Mouse (Mus musculus) heart, embryonic 10.5 days (tissue): ENCODE results near the gene Dscaml1. TPM values are rescaled to one million over a fixed set of nuclear protein-coding genes. Genes with fewer than 3 reads are reported as not detected.

ENCODE experiments used
- DNase-seq: peaks from one replicate; pipeline ENCODE4 v3.0.0-alpha.2; 2017; ENCODE audit warnings: low spot score
- H3K27ac ChIP-seq: fragments of 300-500 bp; sonication (generic); 2 replicates; pipeline ENCODE4 v1.5.1; 2016; ENCODE audit warnings: mild to moderate bottlenecking
- H3K27me3 ChIP-seq: fragments of 300-500 bp; sonication (generic); 2 replicates; pipeline ENCODE4 v1.6.1; 2016; ENCODE audit warnings: mild to moderate bottlenecking; ENCODE audit not compliant: poor library complexity, insufficient read depth, severe bottlenecking
- H3K36me3 ChIP-seq: fragments of 300-500 bp; sonication (generic); 2 replicates; pipeline ENCODE4 v1.6.1; 2016; ENCODE audit warnings: mild to moderate bottlenecking, moderate library complexity
- H3K4me1 ChIP-seq: fragments of 300-500 bp; sonication (generic); 2 replicates; pipeline ENCODE4 v1.6.1; 2016; ENCODE audit warnings: mild to moderate bottlenecking
- H3K4me3 ChIP-seq: fragments of 300-500 bp; sonication (generic); 2 replicates; pipeline ENCODE4 v1.5.1; 2016; ENCODE audit warnings: mild to moderate bottlenecking, moderate library complexity
- H3K9me3 ChIP-seq: fragments of 300-500 bp; sonication (generic); 2 replicates; pipeline ENCODE4 v1.6.1; 2016; ENCODE audit warnings: mild to moderate bottlenecking, moderate library complexity
- WGBS: fragments of 180-500 bp; shearing (Covaris S2); methylation state at CpG from one replicate; pipeline ENCODE4 v1.1.7; 2016; 5-methylcytosine and 5-hydroxymethylcytosine counted together
- polyA plus RNA-seq: library from polyadenylated mRNA; unstranded; fragments of >200 nt; fragmentation: Nextera tagmentation; extraction: Ambion mirVana; gene quantifications from 2 replicates; pipeline ENCODE4 v1.2.1, GENCODE M21; 2016

Dscaml1 gene
- polyA plus RNA-seq, 1 experiment from 2014 or later: 0.14 TPM

DNA sequence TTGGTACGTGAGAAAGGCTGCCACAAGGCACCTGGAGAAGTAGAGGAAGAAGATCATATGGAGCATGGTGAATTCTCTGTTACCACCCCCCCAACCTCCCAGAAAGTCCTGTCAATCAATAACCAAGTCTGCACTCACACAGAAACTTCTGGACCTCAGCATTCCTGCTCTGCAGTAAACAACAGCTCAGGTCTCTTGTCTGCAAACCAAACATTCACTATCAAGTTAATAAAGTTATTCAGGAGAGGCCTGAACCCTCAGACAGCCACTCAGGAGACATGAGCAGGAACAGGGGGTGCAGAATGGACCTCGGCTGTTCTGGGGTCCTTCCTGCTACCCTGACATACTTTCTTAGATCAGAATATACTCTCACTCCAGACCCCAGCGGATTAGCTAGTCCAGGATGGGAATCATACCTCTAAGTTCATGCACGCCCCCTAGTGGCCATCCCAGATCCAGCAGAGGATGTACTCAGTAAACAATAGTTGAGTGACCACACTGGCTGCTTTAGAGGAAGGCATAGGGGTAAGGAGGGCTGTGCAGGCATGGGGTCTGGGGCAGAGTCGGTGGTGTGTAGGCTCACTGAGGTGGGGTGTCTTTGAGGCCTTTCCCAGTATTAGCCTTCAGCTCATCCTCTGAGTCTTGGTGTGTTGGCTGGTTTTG, 12.8 kb upstream of the Dscaml1 start:
- peaks cover 50% of the 10 kb centered on the region for H3K27me3 ChIP-seq
- WGBS: 56% methylated on average over 5 of the region's 5 CpGs
- H3K36me3 ChIP-seq: no peaks in the 10 kb centered on the region
- H3K9me3 ChIP-seq: no peaks in the 10 kb centered on the region
- no peak for DNase-seq
- no peaks in the 10 kb centered on the region for H3K4me1 ChIP-seq
- no peak overlapping the region for H3K4me3 ChIP-seq
- no peak overlapping the region for H3K27ac ChIP-seq

DNA sequence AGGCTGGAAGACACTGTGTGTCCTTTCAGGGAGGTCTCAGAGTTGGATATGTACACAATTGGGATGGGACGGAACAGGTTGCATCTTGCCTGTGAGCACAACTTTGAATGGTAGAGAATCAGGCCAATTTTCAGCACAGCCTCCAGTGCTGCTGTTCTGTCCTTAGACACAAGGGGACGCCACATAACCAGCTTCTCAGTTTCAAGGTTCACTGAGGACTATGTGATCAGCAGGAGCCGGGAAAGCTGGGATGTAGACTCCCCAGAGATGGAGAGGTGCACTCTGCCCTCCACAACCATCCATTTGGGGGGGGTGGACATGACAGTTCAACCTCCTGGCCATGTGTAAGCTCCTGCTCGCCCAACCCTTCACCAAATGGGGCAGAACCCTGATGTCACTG, 10.5 kb upstream of the Dscaml1 start:
- Histone ChIP-seq H3K27ac (no peak overlapping the region), H3K4me3 (no peak overlapping the region), H3K36me3 (no peaks in the 10 kb centered on the region), H3K4me1 (no peaks in the 10 kb centered on the region), H3K9me3 (no peaks in the 10 kb centered on the region), H3K27me3 (peaks cover 48% of the 10 kb centered on the region)
- DNase-seq: no peak
- 42% methylated on average over 4 of the region's 4 CpGs for WGBS

DNA sequence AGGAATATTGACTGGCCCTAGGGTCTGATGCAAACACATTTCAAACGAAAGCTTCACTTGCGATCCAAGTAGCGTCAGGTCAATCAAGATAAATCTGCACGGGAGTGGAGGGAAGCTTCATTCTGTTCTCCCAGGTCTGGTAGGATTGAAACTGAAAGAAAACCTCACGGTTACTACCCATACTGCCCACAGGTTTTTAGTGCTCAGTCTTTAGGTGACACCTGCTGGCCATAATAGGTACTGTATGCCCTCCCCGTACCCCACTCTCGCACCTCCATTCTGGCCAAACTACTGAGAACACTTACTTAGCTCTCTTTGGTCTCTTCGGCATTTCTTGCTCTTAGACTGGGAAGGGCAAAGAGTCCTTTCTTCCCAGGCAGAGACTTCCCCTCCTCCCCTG, 9.2 kb upstream of the Dscaml1 start:
- DNase-seq: no peak
- no peaks in the 10 kb centered on the region for H3K4me1 ChIP-seq
- no peaks in the 10 kb centered on the region for H3K36me3 ChIP-seq
- H3K27ac ChIP-seq: no peak overlapping the region
- 27% methylated on average over 8 of the region's 8 CpGs for WGBS
- peaks cover 47% of the 10 kb centered on the region for H3K27me3 ChIP-seq
- H3K9me3 ChIP-seq: no peaks in the 10 kb centered on the region
- no peak overlapping the region for H3K4me3 ChIP-seq

DNA sequence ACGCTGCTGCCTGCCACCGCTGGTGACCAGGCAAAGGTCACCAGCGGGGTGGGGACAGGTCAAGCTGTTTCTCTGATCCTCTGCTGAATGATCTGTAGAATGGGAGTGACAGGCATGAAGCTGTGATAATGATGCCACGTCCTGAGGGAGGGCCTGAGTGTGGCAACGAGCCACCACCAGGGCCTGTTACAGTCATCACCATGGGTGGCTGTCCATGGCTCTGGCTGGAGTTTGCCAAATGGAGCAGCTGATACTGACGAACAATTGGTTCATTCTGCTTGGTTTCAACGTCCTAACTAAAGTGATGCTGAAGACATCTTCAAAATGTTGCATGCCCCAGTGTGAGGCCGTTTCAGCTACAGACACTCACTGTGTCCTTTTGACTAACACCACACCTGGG, 8.2 kb upstream of the Dscaml1 start:
- no peaks in the 10 kb centered on the region for H3K9me3 ChIP-seq
- WGBS: 55% methylated on average over 8 of the region's 8 CpGs

DNA sequence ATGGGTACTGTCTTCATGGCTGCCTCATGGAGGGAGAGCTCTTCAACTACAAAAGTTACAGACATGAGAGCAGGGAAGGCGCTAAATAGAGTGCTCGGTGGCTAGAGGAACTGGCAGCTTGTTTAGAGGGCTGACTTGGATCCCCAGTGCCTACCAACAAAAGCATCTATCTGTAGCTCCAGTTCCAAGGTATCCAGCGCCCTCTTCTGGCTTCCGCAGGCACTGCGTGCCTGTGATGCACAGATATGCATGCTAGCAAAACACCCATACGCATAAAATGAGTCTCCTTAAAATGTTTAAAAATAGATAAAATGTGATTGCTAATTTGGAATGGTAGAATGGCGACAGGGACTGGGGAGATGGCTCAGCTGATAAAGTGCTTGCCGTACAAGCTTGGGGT, 5.2 kb upstream of the Dscaml1 start:
- Histone ChIP-seq H3K27me3 (peaks cover 58% of the 10 kb centered on the region), H3K4me3 (no peak overlapping the region), H3K36me3 (no peaks in the 10 kb centered on the region), H3K9me3 (no peaks in the 10 kb centered on the region), H3K4me1 (no peaks in the 10 kb centered on the region), H3K27ac (no peak overlapping the region)
- WGBS: 54% methylated on average over 8 of the region's 8 CpGs
- no peak for DNase-seq

More for the DNA sequence above, 8.2 kb upstream of the Dscaml1 start:
- DNase-seq: no peak
- no peaks in the 10 kb centered on the region for H3K4me1 ChIP-seq
- peaks cover 46% of the 10 kb centered on the region for H3K27me3 ChIP-seq
- no peaks in the 10 kb centered on the region for H3K36me3 ChIP-seq
- H3K4me3 ChIP-seq: no peak overlapping the region
- H3K27ac ChIP-seq: no peak overlapping the region

- H3K27ac ChIP-seq: no peak overlapping the region
- H3K9me3 ChIP-seq: no peaks in the 10 kb centered on the region
- peaks cover 7% of the 10 kb centered on the region for H3K4me1 ChIP-seq
- DNase-seq: no peak
- peaks cover 66% of the 10 kb centered on the region for H3K27me3 ChIP-seq
- H3K36me3 ChIP-seq: no peaks in the 10 kb centered on the region
- WGBS: 70% methylated on average over 7 of the region's 7 CpGs
- no peak overlapping the region for H3K4me3 ChIP-seq
These were observed 3.6 kb upstream of the Dscaml1 start for GRCm38 (mm10) chr9:45422761-45423298.

DNA sequence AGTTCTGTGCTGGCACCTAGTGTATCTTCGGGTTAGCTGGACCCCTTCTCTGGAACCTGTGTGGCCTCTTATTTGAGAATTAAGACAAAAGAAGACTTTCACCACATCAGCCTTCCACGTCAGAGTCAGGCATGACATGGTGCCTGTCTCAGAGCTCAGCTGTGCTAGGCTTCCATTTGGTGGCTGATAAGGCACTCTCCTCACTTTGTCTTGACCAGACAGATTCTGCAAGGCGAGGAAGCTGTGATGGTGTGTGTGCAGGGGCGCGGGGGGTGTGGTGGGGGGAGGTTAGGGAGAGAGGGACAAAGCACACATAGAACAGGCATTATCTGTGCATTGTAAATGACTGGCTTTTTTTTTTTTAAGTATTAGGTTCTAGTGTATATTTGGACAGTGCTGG, 3.0 kb downstream of the Dscaml1 start:
- H3K27ac ChIP-seq: no peak overlapping the region
- H3K27me3 ChIP-seq: peaks cover 85% of the 10 kb centered on the region
- no peak for DNase-seq
- no peaks in the 10 kb centered on the region for H3K36me3 ChIP-seq
- WGBS: 9% methylated on average over 5 of the region's 5 CpGs
- H3K9me3 ChIP-seq: no peaks in the 10 kb centered on the region
- no peak overlapping the region; the same call in 1 of the 2 replicates for H3K4me3 ChIP-seq
- H3K4me1 ChIP-seq: peaks cover 26% of the 10 kb centered on the region

DNA sequence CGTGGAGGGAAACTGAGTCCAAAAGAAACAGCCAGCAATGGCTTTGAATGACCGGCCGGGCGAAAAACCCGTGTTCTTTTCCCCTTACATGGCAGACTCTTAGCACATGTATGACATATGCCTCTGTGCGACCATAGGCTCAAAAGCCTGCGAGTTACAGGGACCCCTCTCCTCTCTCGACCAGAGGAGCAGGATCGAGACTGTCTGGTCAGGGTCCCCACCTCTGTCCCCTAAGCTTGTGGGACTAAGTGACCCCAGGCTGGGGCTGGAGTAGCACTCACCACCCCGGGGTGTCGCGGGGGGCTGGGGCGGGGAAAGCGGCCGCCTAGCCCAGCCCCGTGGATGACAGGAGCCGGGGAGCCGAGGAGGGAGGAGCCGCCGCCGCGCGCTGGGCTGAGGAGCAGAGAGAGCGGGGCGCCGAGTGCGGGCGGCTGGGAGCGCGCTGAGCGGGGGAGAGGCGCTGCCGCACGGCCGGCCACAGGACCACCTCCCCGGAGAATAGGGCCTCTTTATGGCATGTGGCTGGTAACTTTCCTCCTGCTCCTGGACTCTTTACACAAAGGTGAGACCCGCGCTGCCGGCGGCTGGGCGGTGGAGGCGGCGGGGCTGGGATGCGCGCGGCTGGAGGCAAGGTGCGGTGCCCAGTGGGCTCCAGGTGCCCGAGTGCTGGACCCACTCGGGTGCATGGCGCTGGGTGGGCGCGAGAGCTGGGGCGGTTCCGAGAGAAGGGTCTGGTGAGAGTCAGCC, 3.7 kb downstream of the Dscaml1 start:
- no peak for DNase-seq
- peaks cover 90% of the 10 kb centered on the region for H3K27me3 ChIP-seq
- 1% methylated on average over 49 of the region's 54 CpGs for WGBS

DNA sequence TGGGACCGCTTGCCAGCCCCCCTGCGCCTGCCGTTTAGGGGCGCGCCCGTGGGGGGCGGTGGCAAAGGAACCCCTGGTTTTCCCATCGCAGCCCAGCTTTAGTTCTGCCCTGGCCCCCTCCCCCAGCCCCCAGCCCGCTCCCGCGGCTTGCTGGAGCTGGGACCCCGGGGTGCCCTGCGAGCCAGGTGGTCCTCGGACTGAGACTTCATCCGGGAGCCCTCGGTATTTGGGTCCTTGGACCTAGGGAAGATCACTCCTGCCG, 4.2 kb downstream of the Dscaml1 start:
- Histone ChIP-seq H3K27ac (no peak overlapping the region; the same call in 1 of the 2 replicates), H3K36me3 (no peaks in the 10 kb centered on the region), H3K27me3 (peaks cover 93% of the 10 kb centered on the region), H3K4me1 (peaks cover 26% of the 10 kb centered on the region), H3K4me3 (peak overlapping the region; percentile 60), H3K9me3 (no peaks in the 10 kb centered on the region)
- WGBS: 2% methylated on average over 16 of the region's 17 CpGs
- DNase-seq: no peak

More for the DNA sequence above, 3.7 kb downstream of the Dscaml1 start:
- Histone ChIP-seq H3K4me3 (peak overlapping the region; percentile 60), H3K4me1 (peaks cover 26% of the 10 kb centered on the region), H3K36me3 (no peaks in the 10 kb centered on the region), H3K9me3 (no peaks in the 10 kb centered on the region), H3K27ac (no peak overlapping the region; the same call in 1 of the 2 replicates)

- Histone ChIP-seq H3K27me3 (peaks cover 93% of the 10 kb centered on the region), H3K9me3 (no peaks in the 10 kb centered on the region), H3K4me3 (peak overlapping the region; percentile 60), H3K27ac (no peak overlapping the region), H3K36me3 (no peaks in the 10 kb centered on the region), H3K4me1 (peaks cover 26% of the 10 kb centered on the region)
- 6% methylated on average over 26 of the region's 26 CpGs for WGBS
- DNase-seq: no peak
These were observed 4.7 kb downstream of the Dscaml1 start for GRCm38 (mm10) chr9:45431150-45431549.

- no peaks in the 10 kb centered on the region for H3K9me3 ChIP-seq
- no peaks in the 10 kb centered on the region for H3K36me3 ChIP-seq
- no peak overlapping the region for H3K27ac ChIP-seq
- DNase-seq: no peak
- H3K4me3 ChIP-seq: no peak overlapping the region
- 72% methylated on average over 12 of the region's 12 CpGs for whole genome bisulfite sequencing
- peaks cover 89% of the 10 kb centered on the region for H3K27me3 ChIP-seq
- H3K4me1 ChIP-seq: peaks cover 19% of the 10 kb centered on the region
These were observed 6.2 kb downstream of the Dscaml1 start for GRCm38 (mm10) chr9:45432639-45433038.

GRCm38 (mm10) chr9:45433119-45433518, 6.7 kb downstream of the Dscaml1 start:
- H3K9me3 ChIP-seq: no peaks in the 10 kb centered on the region
- H3K4me3 ChIP-seq: no peak overlapping the region
- 79% methylated on average over 9 of the region's 9 CpGs for WGBS
- DNase-seq: no peak
- peaks cover 84% of the 10 kb centered on the region for H3K27me3 ChIP-seq
- H3K4me1 ChIP-seq: peaks cover 19% of the 10 kb centered on the region
- H3K27ac ChIP-seq: no peak overlapping the region
- H3K36me3 ChIP-seq: no peaks in the 10 kb centered on the region

DNA sequence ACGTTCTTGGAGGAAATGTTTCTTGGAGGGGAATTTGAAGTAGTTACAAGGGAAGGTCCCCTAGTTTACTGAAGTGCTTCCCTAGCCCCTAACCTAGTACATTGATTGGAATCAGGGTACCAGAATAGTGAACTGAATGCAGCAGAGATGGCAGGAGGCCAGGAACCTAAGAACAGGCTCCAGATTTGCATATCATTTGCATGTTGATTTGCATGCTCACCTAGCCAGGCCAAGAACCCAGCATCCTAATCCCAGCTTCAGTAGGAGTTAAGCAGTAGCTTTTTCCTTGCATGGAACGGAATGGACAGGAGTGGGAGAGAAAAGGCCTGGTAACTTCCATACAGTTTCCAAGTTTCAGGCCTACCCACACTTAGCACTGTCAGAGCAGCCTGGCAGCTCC, 7.7 kb downstream of the Dscaml1 start:
- WGBS: 82% methylated on average over 2 of the region's 2 CpGs
- no peaks in the 10 kb centered on the region for H3K36me3 ChIP-seq
- DNase-seq: no peak
- no peak overlapping the region for H3K4me3 ChIP-seq
- H3K27ac ChIP-seq: no peak overlapping the region
- H3K27me3 ChIP-seq: peaks cover 74% of the 10 kb centered on the region
- H3K9me3 ChIP-seq: no peaks in the 10 kb centered on the region
- H3K4me1 ChIP-seq: peaks cover 19% of the 10 kb centered on the region
